Mouse (Mus musculus): Measurements from ENCODE around the gene Brd2.
A peak's percentile ranks its signal among the peaks of the same experiment; 100 is the strongest.
"Not testable (repeated sequence)": the region's sequence is repeated elsewhere in the genome, so short reads cannot be mapped to it uniquely, and the experiment has no call there.

The Brd2 gene

DNA sequence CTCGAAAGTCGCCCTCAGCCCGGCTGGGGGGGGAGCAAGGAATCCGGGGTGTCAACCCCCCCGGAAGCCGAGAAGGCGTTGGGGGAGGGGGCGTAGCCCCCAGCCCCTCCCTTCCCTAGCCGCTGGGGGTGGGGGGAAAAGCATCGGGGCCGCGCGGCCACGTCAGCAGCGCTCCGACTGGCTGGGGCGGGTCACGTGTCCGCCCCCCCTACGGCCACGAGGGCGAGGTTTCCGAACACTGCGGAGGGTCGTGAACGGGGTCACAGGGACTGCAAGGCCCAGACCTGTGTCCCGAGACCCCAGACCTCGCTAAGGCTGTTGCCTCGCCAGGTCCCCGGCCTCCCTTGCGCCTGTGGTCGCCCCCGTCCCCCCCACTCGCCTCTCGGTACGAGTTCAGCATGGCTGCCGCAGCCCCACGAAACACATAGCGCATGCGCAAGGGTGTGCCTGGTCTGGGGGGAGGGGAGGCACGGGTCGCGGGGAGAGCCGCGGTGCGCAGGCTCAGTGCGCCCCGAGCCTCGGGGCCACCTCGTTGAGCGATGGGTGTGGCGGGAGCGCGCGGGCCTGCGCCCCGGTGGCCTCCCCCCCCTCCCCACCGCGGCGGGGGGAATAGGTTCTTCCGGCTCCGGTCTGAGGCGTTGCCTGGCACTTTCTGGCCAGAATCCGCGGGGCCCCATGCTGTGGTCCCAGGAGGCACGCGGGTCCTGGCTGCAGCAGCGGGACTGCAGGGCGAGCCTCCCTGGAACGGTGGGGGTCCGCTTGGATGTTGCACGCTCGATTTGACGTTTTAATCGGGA, at the start of gene Brd2:
TSS of gene Brd2 (minus strand) at position 447 of the 797 bp plus-strand sequence.
- DNase-seq (ENCODE audit: low spot score in 2 of 2): peak; percentile 90 to 92

DNA sequence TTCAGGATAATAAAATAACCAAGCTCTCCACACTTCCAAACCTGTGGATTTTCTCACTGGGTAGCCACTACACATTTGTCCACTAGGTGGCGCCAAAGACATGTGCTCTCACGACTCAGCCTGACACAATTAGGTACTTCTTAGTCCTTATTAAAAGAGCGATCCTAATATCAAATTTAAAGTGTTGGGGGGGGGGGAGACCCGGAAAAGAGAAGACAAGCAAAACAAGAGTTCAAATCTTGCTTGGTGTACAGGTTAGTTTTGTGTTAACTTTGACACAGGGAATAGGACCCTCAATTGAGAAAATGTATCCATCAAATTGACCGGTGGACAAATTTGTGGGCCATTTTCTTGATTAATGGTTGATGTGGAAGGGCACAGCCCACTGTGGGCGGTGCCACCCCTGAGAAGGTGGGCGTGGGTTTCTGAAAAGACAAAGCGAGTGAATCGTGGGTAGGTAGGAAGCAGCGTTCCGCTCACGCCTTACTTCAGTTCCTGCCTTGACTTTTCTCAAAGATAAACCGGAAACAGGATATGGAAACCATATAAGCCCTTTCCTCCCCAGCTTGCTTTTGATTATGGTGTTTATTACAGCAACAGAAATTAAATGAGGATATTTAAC, 48.6 kb upstream of the Brd2 start:
- DNase-seq (ENCODE audit: low spot score in 2 of 2): peak; percentile 60 to 81

DNA sequence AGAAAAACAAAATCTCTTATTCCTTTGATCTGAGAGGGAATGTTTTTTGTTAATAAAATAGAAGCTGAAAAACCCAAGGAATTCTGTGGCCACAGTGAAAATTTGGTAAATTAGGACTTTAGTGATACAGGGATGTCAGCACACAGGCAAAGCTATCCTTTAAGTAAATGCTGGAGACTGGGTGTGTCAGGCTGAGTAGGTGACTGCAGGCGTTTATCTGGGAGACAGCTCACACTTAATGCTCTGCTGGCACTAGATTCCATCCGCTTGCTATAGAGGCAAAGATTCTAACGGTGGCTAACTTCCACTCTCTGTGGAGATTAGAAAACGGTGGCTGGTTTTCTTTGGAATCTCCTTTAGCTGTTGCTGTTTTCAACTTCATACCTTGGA, 48.0 kb upstream of the Brd2 start:
- no peak for DNase-seq (ENCODE audit: low spot score in 2 of 2)

DNA sequence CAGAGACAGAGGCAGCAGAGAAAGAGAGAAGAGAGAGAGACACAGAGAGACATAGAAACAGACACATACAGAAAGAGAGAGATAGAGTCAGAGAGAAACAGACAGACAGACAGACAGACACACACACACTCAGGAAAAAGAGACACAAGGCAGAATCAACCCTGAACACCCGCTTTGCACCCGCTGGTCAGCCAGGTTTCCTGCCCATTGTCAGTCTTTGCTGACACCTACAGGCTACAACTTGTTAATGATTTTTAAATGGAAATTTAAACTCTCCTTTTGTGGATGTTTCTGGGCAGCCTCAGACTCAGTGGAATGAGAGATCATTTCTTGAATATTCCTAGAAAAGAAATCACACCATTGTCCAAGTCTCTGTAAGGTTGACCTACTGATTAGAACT, 46.8 kb upstream of the Brd2 start:
- no peak for DNase-seq (ENCODE audit: low spot score in 2 of 2)

DNA sequence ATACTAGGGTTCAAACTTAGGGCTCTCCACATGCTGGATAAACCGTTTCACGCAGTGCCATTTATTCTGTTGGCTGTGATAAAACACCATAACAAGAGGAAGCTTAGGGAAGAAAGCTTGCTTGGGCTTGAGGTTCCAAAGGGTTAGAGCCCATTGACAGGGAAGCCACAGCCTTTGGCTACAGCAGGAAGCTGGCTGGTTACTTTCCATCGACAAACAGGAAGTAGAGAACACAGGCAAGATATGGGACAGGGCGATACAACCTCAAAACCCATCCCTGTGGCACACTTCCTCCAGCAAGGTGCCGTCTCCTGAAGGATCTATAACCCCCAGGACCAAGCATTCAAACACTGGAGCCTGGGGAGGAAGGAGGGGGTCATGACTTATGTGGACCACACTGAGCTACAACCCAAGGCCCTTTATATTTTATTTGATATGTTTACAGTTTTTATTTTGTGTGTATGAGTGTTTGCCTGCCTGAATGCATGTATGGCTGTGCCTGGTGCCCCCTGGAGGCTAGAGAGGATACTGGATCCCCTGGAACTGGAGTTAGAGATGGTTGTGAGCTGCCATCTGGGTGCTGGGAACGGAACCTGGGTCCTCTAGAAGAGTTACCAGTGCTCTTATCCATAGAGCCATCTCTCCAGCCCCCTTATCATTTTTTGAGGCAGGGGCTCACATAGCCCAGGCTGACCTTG, 42.7 kb upstream of the Brd2 start:
- DNase-seq (ENCODE audit: low spot score in 2 of 2): no peak

DNA sequence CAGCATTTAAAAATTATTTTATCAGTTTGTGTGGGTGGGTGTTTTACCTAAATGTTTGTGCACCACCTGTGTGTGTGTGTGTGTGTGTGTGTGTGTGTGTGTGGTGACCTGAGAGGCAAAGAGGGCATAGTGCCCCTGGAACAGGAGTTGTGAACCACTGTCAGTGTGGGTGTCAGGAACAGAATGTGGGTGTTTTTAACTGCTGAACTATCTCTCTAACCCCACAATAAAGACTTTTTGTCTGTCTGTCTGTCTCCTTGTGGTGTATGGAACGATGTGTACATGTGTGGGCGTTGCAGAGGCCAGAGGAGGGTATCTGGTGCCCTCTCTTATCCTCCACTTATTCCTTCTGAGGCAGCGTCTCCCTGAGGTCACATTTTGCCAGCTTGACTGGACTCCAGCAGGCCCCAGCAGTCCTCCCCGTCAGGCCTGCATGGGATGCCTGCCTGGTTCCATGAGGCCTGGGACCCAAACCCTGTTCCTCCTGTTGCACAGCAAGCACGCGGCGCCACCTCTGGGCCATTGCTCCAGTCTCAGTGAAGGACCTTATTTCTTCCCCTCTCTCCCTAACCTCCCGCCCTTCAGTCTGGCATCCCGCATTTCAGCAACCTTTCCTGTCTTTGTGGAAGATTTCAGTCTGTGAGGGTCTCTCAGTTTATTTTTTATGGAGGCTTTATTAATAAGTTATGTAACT, 41.9 kb upstream of the Brd2 start:
- DNase-seq (ENCODE audit: low spot score in 2 of 2): peak; percentile 30 to 52

DNA sequence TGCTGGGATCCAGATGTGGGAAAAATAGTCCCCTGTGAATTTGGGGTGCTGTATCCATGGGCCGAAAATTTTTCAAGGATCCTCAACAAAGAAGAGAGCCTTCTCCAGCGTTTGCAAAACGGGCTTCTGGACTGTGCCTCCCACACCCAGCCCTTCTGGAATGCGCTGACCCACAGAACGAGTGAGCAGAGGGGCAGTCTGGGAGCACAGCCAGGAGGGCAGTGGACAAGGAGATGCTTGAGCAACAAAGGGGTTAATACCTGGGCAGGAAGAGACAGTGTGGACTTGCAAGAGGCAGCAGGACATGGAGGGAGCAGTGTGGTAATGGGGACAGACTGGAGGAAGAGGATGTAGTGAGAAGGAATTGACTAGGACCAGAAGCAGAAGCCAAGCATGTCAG, 33.1 kb upstream of the Brd2 start:
- no peak for DNase-seq (ENCODE audit: low spot score in 2 of 2)

DNA sequence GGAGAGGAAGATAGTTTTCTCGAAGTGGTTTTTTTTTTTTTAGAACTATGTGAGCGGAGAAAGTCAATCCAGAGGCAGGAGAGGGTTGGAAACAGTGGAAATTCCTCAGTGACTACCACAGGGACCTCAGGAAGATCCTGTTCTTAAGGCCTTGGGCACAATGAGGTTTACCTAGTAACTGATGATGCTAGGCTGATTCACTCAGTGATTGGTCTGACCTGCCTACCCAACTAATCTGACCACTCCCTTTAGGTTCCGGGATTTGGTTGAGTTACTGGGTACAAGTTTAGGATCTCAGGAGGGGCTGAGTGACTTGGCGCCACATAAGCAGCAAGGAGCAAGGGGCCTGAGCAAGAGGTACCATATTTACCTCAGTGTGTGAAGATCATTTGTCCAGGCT, 30.5 kb upstream of the Brd2 start, which contains the start of gene H2-DMb1:
TSS of gene H2-DMb1 (plus strand) at position 150 of the 400 bp plus-strand sequence.
- DNase-seq (ENCODE audit: low spot score in 2 of 2): no peak

DNA sequence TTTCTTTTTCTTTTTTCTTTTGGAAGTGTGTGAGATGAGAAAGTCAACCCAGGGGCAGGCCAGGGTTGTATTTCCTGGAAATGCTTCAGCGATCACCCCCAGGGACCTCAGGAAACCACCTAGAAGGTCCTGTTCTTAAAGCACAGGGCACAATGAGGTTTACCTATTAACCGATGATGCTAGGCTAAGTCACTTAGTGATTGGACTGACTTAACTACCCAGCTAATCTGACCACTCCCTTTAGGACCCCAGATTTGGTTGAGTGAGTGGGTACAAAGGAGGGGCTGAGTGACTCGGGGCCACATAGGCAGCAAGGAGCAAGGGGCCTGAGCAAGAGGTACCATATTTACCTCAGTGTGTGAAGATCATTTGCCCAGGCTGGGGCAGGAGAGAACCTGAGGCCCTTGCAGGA, 22.5 kb upstream of the Brd2 start:
- DNase-seq (ENCODE audit: low spot score in 2 of 2): peak in 1 of 2 experiments; percentile 45

DNA sequence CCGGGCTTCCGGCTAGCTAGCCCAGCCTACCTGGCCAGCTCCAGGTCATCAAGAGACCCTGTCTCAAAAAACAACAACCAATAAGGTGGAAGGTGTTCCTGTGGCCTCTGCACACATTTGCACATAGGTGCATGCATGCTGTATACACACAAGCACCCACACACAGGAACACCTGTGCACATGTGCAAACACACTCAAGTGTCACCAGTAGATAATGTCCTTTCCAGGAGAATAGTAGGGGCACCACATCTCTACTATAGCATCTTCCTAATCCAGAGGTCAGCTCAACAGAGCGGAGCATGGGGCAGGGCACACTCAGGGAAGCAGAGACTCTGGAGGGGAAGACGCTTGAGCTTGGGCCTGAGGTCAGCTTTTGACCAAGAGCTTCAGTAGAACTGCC, 21.8 kb upstream of the Brd2 start:
- DNase-seq (ENCODE audit: low spot score in 2 of 2): not testable (repeated sequence)

DNA sequence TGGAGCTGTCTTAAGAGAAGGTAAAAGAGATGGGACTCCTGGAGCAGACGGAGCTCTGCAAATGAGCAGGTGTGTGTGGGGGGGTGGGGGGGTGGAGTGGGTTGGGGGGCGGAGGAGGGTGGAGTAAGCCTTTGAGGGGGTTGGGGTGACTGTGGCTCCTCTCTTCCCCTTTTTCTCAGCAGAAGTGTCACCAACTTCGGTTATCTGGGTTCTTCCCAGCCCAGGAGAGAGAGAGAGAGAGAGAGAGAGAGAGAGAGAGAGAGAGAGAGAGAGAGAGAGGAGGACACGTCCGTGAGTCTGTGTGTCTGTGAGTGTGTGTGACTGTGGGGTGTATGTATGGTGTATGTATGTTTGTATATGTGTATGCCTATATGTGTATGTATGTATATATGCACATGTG, 21.0 kb upstream of the Brd2 start:
- no peak for DNase-seq (ENCODE audit: low spot score in 2 of 2)

DNA sequence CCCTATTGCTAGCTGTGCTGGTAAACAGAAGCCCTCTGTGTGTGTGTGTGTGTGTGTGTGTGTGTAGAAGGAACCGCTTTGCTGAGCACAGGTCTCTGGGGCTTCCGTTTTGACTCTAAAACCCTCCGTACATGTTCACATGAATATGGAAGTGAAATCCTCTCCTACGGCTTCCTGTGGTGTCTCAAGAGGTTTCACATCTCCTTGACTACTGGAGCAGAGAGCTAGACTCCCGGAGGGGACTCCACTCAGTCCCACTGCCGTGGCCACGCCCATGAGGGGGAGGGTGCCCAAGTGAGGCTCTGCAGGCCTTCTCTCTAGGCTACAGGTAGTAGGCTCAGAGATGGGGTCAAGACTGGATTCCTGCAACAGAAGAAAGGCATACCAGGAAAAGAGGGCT, 20.6 kb upstream of the Brd2 start, which contains the start of gene H2-DMb2:
TSS of gene H2-DMb2 (plus strand) at position 275 of the 400 bp plus-strand sequence.
- peak; percentile 76 to 82 for DNase-seq (ENCODE audit: low spot score in 2 of 2)

DNA sequence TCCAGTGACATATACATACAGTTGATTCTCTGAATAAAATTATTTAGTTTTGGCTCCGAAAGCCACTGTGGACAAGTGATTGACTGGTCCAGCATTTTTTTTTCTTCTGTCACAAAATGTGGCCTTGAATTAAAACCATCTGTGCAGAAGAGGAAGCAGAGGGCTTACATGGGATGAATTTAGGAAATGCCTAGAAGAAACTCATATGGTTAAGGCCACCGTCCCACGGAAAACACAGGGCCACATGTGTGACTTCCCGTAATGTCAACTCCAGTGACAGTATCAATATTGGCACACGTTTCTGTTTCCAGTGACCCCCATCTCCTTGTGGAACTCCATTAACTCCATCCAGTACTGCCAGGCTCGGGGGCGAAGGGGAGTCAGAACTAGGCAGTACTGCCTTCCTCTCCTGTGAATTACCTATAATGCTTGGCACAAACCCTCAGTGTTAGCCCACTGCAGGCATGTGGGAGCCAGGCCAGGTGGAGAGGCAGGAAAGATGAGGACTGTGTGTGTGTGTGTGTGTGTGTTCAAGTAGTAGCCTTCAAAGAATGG, 20.1 kb upstream of the Brd2 start:
- DNase-seq (ENCODE audit: low spot score in 2 of 2): no peak

DNA sequence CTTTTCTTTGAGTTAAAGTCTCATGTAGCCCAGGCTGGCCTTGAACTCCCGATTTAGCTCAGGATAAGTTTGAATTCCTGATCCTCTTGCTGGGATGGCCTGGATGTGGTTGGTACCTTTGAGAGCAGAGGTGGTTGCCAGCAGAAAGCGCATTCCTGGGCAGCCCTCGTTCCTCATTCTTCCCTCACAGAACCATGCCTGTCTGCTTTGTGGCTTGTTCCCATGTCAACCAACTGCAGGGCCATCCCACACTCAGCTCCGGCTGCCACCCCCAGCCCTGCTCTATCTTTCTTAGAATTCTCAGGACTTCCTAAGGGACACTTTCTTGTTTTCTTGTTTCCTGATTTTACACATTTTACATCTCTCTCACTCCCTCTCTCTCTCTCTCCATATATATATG, 19.0 kb upstream of the Brd2 start:
- no peak for DNase-seq (ENCODE audit: low spot score in 2 of 2)

DNA sequence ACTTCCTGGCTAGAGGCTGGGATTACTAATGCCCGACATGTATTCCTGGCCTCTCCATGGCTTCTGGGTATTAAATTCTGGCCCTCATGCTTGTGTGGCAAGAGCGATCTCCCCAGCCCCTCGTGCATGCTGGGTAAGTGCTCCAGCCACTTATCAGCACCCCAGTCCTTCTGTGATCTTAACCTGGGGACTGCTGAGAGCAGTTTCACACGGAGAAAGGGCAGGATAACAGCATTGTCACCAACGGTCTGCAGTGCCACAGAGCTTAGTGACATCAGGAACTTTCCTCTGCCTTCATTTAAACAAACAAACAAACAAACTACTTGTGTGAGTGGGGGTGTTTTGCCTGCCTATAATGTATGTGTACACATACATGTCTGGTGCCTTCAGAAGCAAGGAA, 17.8 kb upstream of the Brd2 start:
- DNase-seq (ENCODE audit: low spot score in 2 of 2): no peak

DNA sequence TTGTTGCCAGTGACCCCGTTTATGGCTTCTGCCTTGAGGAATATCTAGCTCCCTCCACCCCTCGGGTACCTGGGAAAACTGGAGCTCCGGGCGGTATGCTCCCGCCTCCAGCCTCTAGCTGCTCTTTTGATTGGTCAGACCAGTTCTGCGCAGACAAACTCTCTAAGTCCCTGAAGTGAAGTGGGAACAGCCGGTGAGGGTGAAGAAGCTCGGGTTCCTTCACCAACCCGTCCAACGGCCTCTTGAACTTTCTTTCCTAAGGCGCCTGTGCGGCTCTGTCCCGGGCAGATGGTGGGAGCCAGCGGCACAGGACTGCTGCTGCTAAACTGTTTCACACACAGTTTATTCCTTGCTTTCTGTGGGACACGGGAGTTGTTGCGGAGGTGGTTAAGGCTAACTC, 17.0 kb upstream of the Brd2 start:
- DNase-seq (ENCODE audit: low spot score in 2 of 2): no peak

DNA sequence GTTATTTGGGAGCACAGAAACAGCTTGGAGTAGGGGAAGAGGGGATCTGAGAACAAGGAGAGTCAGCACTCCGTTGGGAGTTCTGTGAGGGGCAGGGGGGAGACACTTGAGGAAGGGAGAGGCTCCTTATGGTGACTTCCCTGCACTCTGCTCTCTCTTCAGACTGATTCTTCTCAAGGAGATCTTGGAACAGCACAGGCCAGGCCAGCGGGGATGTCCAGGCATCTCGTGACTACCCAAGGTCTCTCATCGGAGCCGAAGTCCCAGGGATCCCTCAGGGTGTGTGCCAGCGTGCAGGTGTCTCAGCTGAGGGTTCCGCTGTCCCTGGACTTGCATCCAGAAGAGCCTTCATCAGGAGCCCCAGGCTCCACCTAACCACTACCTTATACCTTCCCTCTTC, 16.2 kb upstream of the Brd2 start:
- no peak for DNase-seq (ENCODE audit: low spot score in 2 of 2)

DNA sequence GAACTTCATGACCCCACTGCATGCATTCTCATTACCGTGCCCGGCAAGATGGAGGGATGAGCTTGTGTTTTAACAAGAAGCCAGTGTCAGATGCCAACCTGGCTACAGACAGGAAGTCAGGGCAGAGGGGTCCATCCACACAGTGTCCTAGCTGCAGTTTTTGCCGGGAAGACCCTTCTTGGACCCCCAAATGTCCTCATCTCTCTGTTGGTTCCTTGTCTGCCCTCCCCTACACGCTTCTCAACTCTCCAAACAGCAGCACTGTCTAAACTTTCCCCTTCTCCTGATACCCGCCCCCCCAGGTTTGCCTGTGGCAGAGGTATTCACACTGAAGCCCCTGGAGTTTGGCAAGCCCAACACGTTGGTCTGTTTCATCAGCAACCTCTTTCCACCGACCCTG, 15.2 kb upstream of the Brd2 start:
- no peak for DNase-seq (ENCODE audit: low spot score in 2 of 2)

DNA sequence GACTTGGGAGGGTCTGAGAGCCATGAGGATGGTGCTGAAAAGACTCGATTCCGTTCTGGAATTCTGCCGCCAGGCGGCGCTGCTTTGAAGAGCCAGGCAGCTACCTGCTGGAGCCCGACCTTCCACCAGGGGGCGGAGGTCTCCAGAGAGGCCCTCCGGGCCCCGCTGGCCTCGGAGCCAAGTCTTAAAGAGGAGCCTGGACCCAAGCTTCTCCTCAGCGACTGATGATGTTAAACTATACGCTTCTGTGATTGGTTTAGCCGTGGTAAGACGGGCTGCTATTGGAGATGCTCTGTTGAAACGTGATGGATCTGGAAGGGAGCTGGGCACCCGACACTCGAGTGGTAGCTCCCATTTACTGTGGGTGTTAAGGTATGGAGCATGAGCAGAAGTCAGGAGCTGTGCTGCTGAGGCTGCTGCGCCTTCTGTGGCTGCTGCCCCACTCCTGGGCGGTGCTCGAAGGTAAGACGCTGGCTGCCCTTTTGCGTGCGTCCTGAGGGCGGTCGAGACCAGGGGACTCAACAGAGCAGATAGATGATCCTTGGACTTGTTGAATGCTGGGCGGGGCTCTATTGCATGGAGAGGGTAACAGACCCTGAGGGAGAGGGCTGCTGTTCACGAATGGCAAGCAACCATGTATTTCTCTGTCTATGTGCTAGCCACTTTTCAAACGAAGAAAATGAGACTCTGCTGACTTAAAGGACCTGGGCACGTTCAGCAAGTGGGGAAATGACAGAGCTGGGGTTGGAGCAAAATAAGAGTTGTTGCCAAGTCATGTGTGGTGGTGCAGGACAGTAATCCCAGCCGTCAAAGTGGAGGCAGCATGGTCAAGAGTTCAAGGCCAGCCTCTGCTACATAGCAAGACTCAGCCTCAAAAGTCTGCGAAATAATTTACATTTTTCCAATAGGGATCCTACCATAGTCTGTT, 13.1 kb upstream of the Brd2 start:
- peak; percentile 95 to 99 for DNase-seq (ENCODE audit: low spot score in 2 of 2)

DNA sequence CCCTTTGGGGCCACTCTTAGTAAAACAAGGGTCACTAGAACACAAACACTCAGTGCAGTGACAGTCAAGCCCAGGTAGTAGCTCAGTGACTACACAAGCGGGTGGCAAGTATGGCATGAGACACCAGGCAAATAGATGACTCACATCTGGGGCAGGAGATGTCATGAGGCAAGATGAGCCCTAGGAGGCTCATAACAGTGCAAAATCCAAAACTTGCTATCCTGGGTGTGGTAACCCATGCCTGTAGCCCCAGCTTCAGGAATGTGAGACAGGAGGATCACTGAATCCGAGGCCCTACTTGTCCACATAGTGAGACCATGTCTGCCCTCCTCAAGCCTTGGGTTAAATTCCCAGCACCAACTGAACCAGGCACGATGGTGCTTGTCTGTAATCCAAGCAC, 12.0 kb upstream of the Brd2 start:
- DNase-seq (ENCODE audit: low spot score in 2 of 2): no peak

DNA sequence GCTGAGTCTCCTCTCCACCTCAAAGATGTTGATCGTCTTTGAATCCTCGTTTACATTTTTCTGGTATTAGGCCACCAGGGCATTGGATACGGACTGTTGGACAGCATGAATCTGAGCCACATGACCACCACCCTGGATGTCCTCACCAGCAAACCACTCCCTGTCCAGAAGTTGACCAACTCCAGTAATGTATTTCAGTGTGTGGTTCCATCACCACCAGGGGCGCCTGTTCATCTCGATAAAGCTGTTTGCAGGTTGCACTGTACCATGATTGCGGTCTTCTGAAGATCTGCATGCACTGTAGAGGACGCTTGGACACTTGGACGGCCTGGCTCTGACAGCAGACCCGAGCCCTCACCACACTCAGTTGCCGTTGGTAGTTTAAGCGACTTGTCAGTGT, 10.9 kb upstream of the Brd2 start:
- DNase-seq (ENCODE audit: low spot score in 2 of 2): no peak

Data from spleen, postnatal 14 days (tissue).